Mouse (Mus musculus): ENCODE data around the gene Dcbld2. TPM values are rescaled to one million over a fixed set of nuclear protein-coding genes. Genes with fewer than 3 reads are reported as not detected.

Gene Dcbld2
- polyA plus RNA-seq, 1 experiment from 2014 or later, result 16.1 TPM

GRCm38 (mm10) chr16:58430246-58430645 is 22.0 kb downstream of the Dcbld2 start:
- H3K4me2 ChIP-seq (ENCODE audit: low read depth, low read length, severe bottlenecking), result no peak overlapping the region
- WGBS, result 90% methylated on average over 7 of the region's 7 CpGs
- DNase-seq (ENCODE audit: low spot score) (no peak), ATAC-seq (replicated peaks; ENCODE audit: low FRiP score) (no peak)
- no peak overlapping the region for H3K27ac ChIP-seq (ENCODE audit: low read depth, low read length)
- H3K9me3 ChIP-seq (ENCODE audit: control insufficient read depth, low read length), result no peaks in the 10 kb centered on the region
- no peaks in the 10 kb centered on the region for H3K27me3 ChIP-seq (ENCODE audit: control insufficient read depth, insufficient read depth, low read length)
- H3K4me3 ChIP-seq (ENCODE audit: low read depth, low read length), result no peak overlapping the region
- H3K9ac ChIP-seq (ENCODE audit: low read length), result no peak overlapping the region
- no peaks in the 10 kb centered on the region for H3K4me1 ChIP-seq (replicated peaks; ENCODE audit: control insufficient read depth, insufficient read depth, low read length)
- no peaks in the 10 kb centered on the region; the same call in 1 of the 2 replicates for H3K36me3 ChIP-seq (ENCODE audit: control insufficient read depth, insufficient read depth, low read length)

- Histone ChIP-seq H3K4me2 (ENCODE audit: low read depth, low read length, severe bottlenecking) (no peak overlapping the region), H3K27me3 (ENCODE audit: control insufficient read depth, insufficient read depth, low read length) (no peaks in the 10 kb centered on the region), H3K9ac (ENCODE audit: low read length) (no peak overlapping the region), H3K36me3 (ENCODE audit: control insufficient read depth, insufficient read depth, low read length) (no peaks in the 10 kb centered on the region; the same call in 1 of the 2 replicates), H3K4me3 (ENCODE audit: low read depth, low read length) (no peak overlapping the region), H3K9me3 (ENCODE audit: control insufficient read depth, low read length) (no peaks in the 10 kb centered on the region), H3K4me1 (replicated peaks; ENCODE audit: control insufficient read depth, insufficient read depth, low read length) (no peaks in the 10 kb centered on the region), H3K27ac (ENCODE audit: low read depth, low read length) (no peak overlapping the region)
- WGBS, result 98% methylated on average over 1 of the region's 1 CpGs
- DNase-seq (ENCODE audit: low spot score) (no peak), ATAC-seq (replicated peaks; ENCODE audit: low FRiP score) (no peak)
These were observed 24.1 kb downstream of the Dcbld2 start for GRCm38 (mm10) chr16:58432384-58432783.

DNA sequence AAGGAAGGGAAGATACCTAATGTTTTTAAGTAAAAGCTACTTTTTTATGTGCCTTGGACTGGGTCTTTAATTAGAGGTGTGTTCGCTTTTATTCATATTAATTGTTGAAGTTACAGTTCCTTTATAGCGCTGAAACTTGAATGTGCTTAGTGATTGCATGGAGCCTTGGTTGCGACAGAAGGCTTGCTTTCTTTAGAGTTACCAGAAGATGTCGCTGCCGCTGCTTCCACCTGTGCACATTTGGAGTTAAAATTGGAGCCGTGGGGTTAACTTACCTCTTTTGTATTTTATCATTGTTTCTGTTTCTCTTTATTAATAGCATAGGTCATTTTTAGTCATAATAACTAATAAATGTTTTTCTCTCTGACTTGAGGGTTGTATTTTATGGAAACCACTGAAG is 36.5 kb downstream of the Dcbld2 start:
- Histone ChIP-seq H3K9me3 (ENCODE audit: control insufficient read depth, low read length) (no peaks in the 10 kb centered on the region), H3K36me3 (ENCODE audit: control insufficient read depth, insufficient read depth, low read length) (no peaks in the 10 kb centered on the region), H3K9ac (ENCODE audit: low read length) (no peak overlapping the region), H3K4me3 (ENCODE audit: low read depth, low read length) (no peak overlapping the region), H3K27me3 (ENCODE audit: control insufficient read depth, insufficient read depth, low read length) (no peaks in the 10 kb centered on the region), H3K4me1 (replicated peaks; ENCODE audit: control insufficient read depth, insufficient read depth, low read length) (no peaks in the 10 kb centered on the region), H3K27ac (ENCODE audit: low read depth, low read length) (no peak overlapping the region), H3K4me2 (ENCODE audit: low read depth, low read length, severe bottlenecking) (no peak overlapping the region)
- ATAC-seq (replicated peaks; ENCODE audit: low FRiP score) (no peak), DNase-seq (ENCODE audit: low spot score) (no peak)
- WGBS, result 73% methylated on average over 6 of the region's 6 CpGs

GRCm38 (mm10) chr16:58446281-58447259 is 38.3 kb downstream of the Dcbld2 start:
- peaks cover 2% of the 10 kb centered on the region; the same call in 1 of the 2 replicates for H3K36me3 ChIP-seq (ENCODE audit: control insufficient read depth, insufficient read depth, low read length)
- H3K9ac ChIP-seq (ENCODE audit: low read length), result no peak overlapping the region
- H3K4me1 ChIP-seq (replicated peaks; ENCODE audit: control insufficient read depth, insufficient read depth, low read length), result no peaks in the 10 kb centered on the region
- no peak for ATAC-seq (replicated peaks; ENCODE audit: low FRiP score)
- H3K27me3 ChIP-seq (ENCODE audit: control insufficient read depth, insufficient read depth, low read length), result no peaks in the 10 kb centered on the region
- H3K4me2 ChIP-seq (ENCODE audit: low read depth, low read length, severe bottlenecking), result no peak overlapping the region
- no peaks in the 10 kb centered on the region for H3K9me3 ChIP-seq (ENCODE audit: control insufficient read depth, low read length)
- DNase-seq (ENCODE audit: low spot score), result no peak
- no peak overlapping the region for H3K27ac ChIP-seq (ENCODE audit: low read depth, low read length)
- H3K4me3 ChIP-seq (ENCODE audit: low read depth, low read length), result no peak overlapping the region
- 95% methylated on average over 4 of the region's 4 CpGs for WGBS

DNA sequence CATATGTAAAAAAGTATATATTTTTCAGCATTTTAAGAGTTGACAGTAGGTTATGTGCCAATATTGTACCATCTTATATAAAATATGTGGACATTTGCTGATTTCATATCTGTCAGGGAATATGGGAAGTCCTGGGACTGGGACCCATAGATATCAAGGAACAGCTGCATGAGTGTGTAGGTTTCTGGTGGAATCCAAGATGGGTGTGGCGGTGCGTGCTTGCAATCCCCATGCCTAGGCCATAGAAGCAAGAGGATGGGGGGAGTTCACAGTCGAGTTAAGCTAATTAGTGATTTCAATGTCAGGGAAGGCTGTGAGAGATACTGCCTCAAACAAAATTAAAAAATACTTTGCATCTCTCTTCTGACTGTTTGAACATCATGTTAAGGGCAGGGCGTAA is 40.8 kb downstream of the Dcbld2 start:
- DNase-seq (ENCODE audit: low spot score) (no peak), ATAC-seq (replicated peaks; ENCODE audit: low FRiP score) (no peak)
- no peaks in the 10 kb centered on the region for H3K9me3 ChIP-seq (ENCODE audit: control insufficient read depth, low read length)
- no peak overlapping the region for H3K4me3 ChIP-seq (ENCODE audit: low read depth, low read length)
- peaks cover 2% of the 10 kb centered on the region; the same call in 1 of the 2 replicates for H3K36me3 ChIP-seq (ENCODE audit: control insufficient read depth, insufficient read depth, low read length)
- H3K27ac ChIP-seq (ENCODE audit: low read depth, low read length), result no peak overlapping the region
- 85% methylated on average over 4 of the region's 4 CpGs for WGBS
- H3K27me3 ChIP-seq (ENCODE audit: control insufficient read depth, insufficient read depth, low read length), result no peaks in the 10 kb centered on the region
- H3K4me2 ChIP-seq (ENCODE audit: low read depth, low read length, severe bottlenecking), result no peak overlapping the region
- H3K4me1 ChIP-seq (replicated peaks; ENCODE audit: control insufficient read depth, insufficient read depth, low read length), result no peaks in the 10 kb centered on the region
- no peak overlapping the region for H3K9ac ChIP-seq (ENCODE audit: low read length)

DNA sequence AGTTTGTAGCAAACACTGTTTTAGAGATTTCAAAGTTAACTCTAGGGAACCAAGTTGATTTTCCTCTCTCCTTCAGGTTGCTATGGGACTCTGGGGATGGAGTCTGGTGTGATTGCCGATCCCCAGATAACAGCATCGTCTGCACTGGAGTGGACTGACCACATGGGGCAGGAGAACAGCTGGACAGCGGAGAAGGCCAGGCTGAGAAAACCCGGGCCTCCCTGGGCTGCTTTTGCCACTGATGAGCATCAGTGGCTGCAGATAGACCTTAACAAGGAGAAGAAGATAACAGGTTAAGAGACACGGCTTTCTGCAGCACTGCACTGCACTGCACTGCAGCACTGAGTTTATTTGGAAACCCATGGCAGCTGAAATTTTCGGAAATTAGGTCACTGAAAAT is 42.4 kb downstream of the Dcbld2 start:
- Histone ChIP-seq H3K4me1 (replicated peaks; ENCODE audit: control insufficient read depth, insufficient read depth, low read length) (no peaks in the 10 kb centered on the region), H3K36me3 (ENCODE audit: control insufficient read depth, insufficient read depth, low read length) (peaks cover 2% of the 10 kb centered on the region; the same call in 1 of the 2 replicates), H3K27me3 (ENCODE audit: control insufficient read depth, insufficient read depth, low read length) (no peaks in the 10 kb centered on the region), H3K27ac (ENCODE audit: low read depth, low read length) (no peak overlapping the region), H3K4me3 (ENCODE audit: low read depth, low read length) (no peak overlapping the region), H3K9ac (ENCODE audit: low read length) (no peak overlapping the region), H3K9me3 (ENCODE audit: control insufficient read depth, low read length) (no peaks in the 10 kb centered on the region), H3K4me2 (ENCODE audit: low read depth, low read length, severe bottlenecking) (no peak overlapping the region)
- ATAC-seq (replicated peaks; ENCODE audit: low FRiP score), result no peak
- 79% methylated on average over 6 of the region's 6 CpGs for WGBS
- DNase-seq (ENCODE audit: low spot score), result no peak

DNA sequence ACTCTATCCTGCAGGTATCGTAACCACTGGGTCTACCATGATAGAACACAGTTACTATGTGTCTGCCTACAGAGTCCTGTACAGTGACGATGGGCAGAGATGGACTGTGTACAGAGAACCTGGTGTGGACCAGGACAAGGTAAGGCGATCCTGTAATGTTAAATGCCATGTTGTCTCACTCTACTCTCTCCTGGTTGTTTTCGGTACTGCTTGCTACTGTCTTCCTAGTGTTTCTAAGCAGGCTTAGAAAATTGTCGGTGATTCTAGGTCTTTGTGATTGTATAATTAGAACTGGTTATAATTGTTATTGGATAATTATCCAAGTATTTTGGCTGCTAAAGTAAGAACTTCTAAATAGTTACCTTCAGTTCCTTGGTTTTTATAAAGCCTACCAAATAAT is 43.4 kb downstream of the Dcbld2 start:
- Histone ChIP-seq H3K27ac (ENCODE audit: low read depth, low read length) (no peak overlapping the region), H3K4me3 (ENCODE audit: low read depth, low read length) (no peak overlapping the region), H3K27me3 (ENCODE audit: control insufficient read depth, insufficient read depth, low read length) (no peaks in the 10 kb centered on the region), H3K9me3 (ENCODE audit: control insufficient read depth, low read length) (no peaks in the 10 kb centered on the region), H3K4me1 (replicated peaks; ENCODE audit: control insufficient read depth, insufficient read depth, low read length) (no peaks in the 10 kb centered on the region), H3K9ac (ENCODE audit: low read length) (no peak overlapping the region), H3K36me3 (ENCODE audit: control insufficient read depth, insufficient read depth, low read length) (peaks cover 2% of the 10 kb centered on the region; the same call in 1 of the 2 replicates), H3K4me2 (ENCODE audit: low read depth, low read length, severe bottlenecking) (no peak overlapping the region)
- ATAC-seq (replicated peaks; ENCODE audit: low FRiP score) (no peak), DNase-seq (ENCODE audit: low spot score) (no peak)
- 97% methylated on average over 5 of the region's 5 CpGs for WGBS

- no peaks in the 10 kb centered on the region for H3K4me1 ChIP-seq (replicated peaks; ENCODE audit: control insufficient read depth, insufficient read depth, low read length)
- ATAC-seq (replicated peaks; ENCODE audit: low FRiP score) (no peak), DNase-seq (ENCODE audit: low spot score) (no peak)
- H3K36me3 ChIP-seq (ENCODE audit: control insufficient read depth, insufficient read depth, low read length), result peaks cover 2% of the 10 kb centered on the region
- H3K27me3 ChIP-seq (ENCODE audit: control insufficient read depth, insufficient read depth, low read length), result no peaks in the 10 kb centered on the region
- H3K27ac ChIP-seq (ENCODE audit: low read depth, low read length), result no peak overlapping the region
- H3K4me3 ChIP-seq (ENCODE audit: low read depth, low read length), result no peak overlapping the region
- H3K9me3 ChIP-seq (ENCODE audit: control insufficient read depth, low read length), result no peaks in the 10 kb centered on the region
- WGBS, result 89% methylated on average over 3 of the region's 3 CpGs
- no peak overlapping the region for H3K4me2 ChIP-seq (ENCODE audit: low read depth, low read length, severe bottlenecking)
- no peak overlapping the region for H3K9ac ChIP-seq (ENCODE audit: low read length)
These were observed 44.9 kb downstream of the Dcbld2 start for GRCm38 (mm10) chr16:58453138-58453537.

GRCm38 (mm10) chr16:58453820-58454219 is 45.6 kb downstream of the Dcbld2 start:
- Histone ChIP-seq H3K4me3 (ENCODE audit: low read depth, low read length) (no peak overlapping the region), H3K27ac (ENCODE audit: low read depth, low read length) (no peak overlapping the region), H3K36me3 (ENCODE audit: control insufficient read depth, insufficient read depth, low read length) (peaks cover 2% of the 10 kb centered on the region), H3K9ac (ENCODE audit: low read length) (no peak overlapping the region), H3K9me3 (ENCODE audit: control insufficient read depth, low read length) (no peaks in the 10 kb centered on the region), H3K4me1 (replicated peaks; ENCODE audit: control insufficient read depth, insufficient read depth, low read length) (no peaks in the 10 kb centered on the region), H3K4me2 (ENCODE audit: low read depth, low read length, severe bottlenecking) (no peak overlapping the region), H3K27me3 (ENCODE audit: control insufficient read depth, insufficient read depth, low read length) (no peaks in the 10 kb centered on the region)
- ATAC-seq (replicated peaks; ENCODE audit: low FRiP score), result no peak
- DNase-seq (ENCODE audit: low spot score), result no peak
